Mouse (Mus musculus) neural tube, embryonic 13.5 days (tissue): ENCODE results near the gene Ermap. TPM values are rescaled to one million over a fixed set of nuclear protein-coding genes. Genes with fewer than 3 reads are reported as not detected.

Experiments
- ATAC-seq: fragments of 200-750 bp; cut with Nextera tagmentation; 2 replicates; pipeline ENCODE4 v1.8.0; 2017; ENCODE audit warnings: low read depth, mild to moderate bottlenecking, moderate TSS enrichment, moderate library complexity
- H3K27ac ChIP-seq: fragments of 300-500 bp; sonication (generic); replicated peaks from 2 replicates; pipeline ENCODE4 v1.5.1; 2015; ENCODE audit warnings: moderate library complexity, mild to moderate bottlenecking, inconsistent platforms
- H3K27me3 ChIP-seq: fragments of 300-500 bp; sonication (generic); 2 replicates; pipeline ENCODE4 v1.6.1; 2015; ENCODE audit warnings: mild to moderate bottlenecking, inconsistent platforms
- H3K36me3 ChIP-seq: fragments of 300-500 bp; sonication (generic); 2 replicates; pipeline ENCODE4 v1.6.1; 2015; ENCODE audit warnings: mild to moderate bottlenecking, inconsistent platforms
- H3K4me1 ChIP-seq: fragments of 300-500 bp; sonication (generic); replicated peaks from 2 replicates; pipeline ENCODE4 v1.6.1; 2015; ENCODE audit warnings: inconsistent platforms
- H3K4me2 ChIP-seq: fragments of 300-500 bp; sonication (generic); 2 replicates; pipeline ENCODE4 v1.6.1; 2015; ENCODE audit warnings: inconsistent platforms, mild to moderate bottlenecking, moderate library complexity
- H3K4me3 ChIP-seq: fragments of 300-500 bp; sonication (generic); 2 replicates; pipeline ENCODE4 v1.5.1; 2015; ENCODE audit warnings: mild to moderate bottlenecking, inconsistent platforms
- H3K9ac ChIP-seq: fragments of 300-500 bp; sonication (generic); 2 replicates; pipeline ENCODE4 v1.6.1; 2015; ENCODE audit warnings: moderate library complexity, mild to moderate bottlenecking, inconsistent platforms
- H3K9me3 ChIP-seq: fragments of 300-500 bp; sonication (generic); 2 replicates; pipeline ENCODE4 v1.6.1; 2016; ENCODE audit warnings: inconsistent platforms
- WGBS: fragments of 180-500 bp; shearing (Covaris S2); methylation state at CpG from one replicate; pipeline ENCODE4 v1.1.7; 2015; 5-methylcytosine and 5-hydroxymethylcytosine counted together
- polyA plus RNA-seq: library from polyadenylated mRNA; unstranded; fragments of >200 nt; fragmentation: Nextera tagmentation; extraction: Ambion mirVana; gene quantifications from 2 replicates; pipeline ENCODE4 v1.2.1, GENCODE M21; 2015

Ermap gene
- polyA plus RNA-seq, 1 experiment from 2014 or later, result 1.5 TPM

- Histone ChIP-seq H3K27me3 (no peaks in the 10 kb centered on the region), H3K27ac (no peak overlapping the region), H3K4me1 (no peaks in the 10 kb centered on the region), H3K9me3 (no peaks in the 10 kb centered on the region), H3K36me3 (no peaks in the 10 kb centered on the region), H3K4me3 (no peak overlapping the region), H3K9ac (no peak overlapping the region), H3K4me2 (no peak overlapping the region)
- no peak for ATAC-seq
- WGBS, result 58% methylated on average over 4 of the region's 4 CpGs
These were observed 9.6 kb downstream of the Ermap start for GRCm38 (mm10) chr4:119180133-119180707.

DNA sequence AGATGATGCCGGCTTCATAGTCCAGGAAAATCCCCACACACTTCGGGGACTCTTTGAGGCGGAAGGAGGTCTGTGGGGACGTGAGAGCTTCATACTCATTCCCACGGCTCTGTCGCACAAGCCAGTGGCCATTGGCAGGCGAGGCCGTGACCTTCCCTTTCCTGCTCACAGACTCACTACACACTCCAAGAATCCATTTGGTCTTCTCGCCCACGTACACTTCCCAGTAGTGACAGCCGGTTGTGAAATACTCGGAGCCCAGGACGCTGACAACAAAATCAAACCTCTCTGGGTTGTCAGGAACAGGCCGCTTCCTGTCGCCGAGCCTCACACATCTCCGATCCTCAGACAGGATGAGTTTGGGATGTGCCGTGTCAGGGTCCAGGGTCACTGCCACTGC, 11.5 kb downstream of the Ermap start:
- Histone ChIP-seq H3K9me3 (no peaks in the 10 kb centered on the region), H3K27ac (no peak overlapping the region), H3K4me3 (no peak overlapping the region), H3K4me1 (peaks cover 5% of the 10 kb centered on the region), H3K36me3 (no peaks in the 10 kb centered on the region), H3K27me3 (no peaks in the 10 kb centered on the region), H3K9ac (no peak overlapping the region), H3K4me2 (no peak overlapping the region)
- 73% methylated on average over 18 of the region's 18 CpGs for WGBS
- no peak for ATAC-seq

GRCm38 (mm10) chr4:119177702-119178101, 12.1 kb downstream of the Ermap start:
- no peak overlapping the region for H3K27ac ChIP-seq
- H3K36me3 ChIP-seq, result no peaks in the 10 kb centered on the region
- no peak overlapping the region for H3K9ac ChIP-seq
- no peaks in the 10 kb centered on the region for H3K9me3 ChIP-seq
- no peak overlapping the region for H3K4me2 ChIP-seq
- no peaks in the 10 kb centered on the region for H3K27me3 ChIP-seq
- 79% methylated on average over 5 of the region's 5 CpGs for WGBS
- no peak overlapping the region for H3K4me3 ChIP-seq
- no peak for ATAC-seq
- peaks cover 11% of the 10 kb centered on the region for H3K4me1 ChIP-seq

GRCm38 (mm10) chr4:119173851-119174453, 15.9 kb downstream of the Ermap start, which contains the start of gene Zfp691:
Gene Zfp691 (minus strand): TSS chr4:119174195.
- Histone ChIP-seq H3K27me3 (no peaks in the 10 kb centered on the region), H3K9ac (peak within 1 kb of the TSS; percentile 86), H3K4me1 (peaks cover 27% of the 10 kb centered on the region), H3K4me2 (peak within 1 kb of the TSS; percentile 76), H3K4me3 (peak within 1 kb of the TSS; percentile 71), H3K36me3 (peaks cover 21% of the 10 kb centered on the region), H3K27ac (peak within 1 kb of the TSS; percentile 59; the same call in 1 of the 2 replicates), H3K9me3 (no peaks in the 10 kb centered on the region)
- ATAC-seq, result peak; percentile 100
- WGBS, result under 1% methylated on average over 40 of the region's 40 CpGs

- peaks cover 27% of the 10 kb centered on the region for H3K4me1 ChIP-seq
- 44% methylated on average over 18 of the region's 18 CpGs for WGBS
- peak overlapping the region; percentile 71 for H3K4me3 ChIP-seq
- H3K9me3 ChIP-seq, result no peaks in the 10 kb centered on the region
- no peaks in the 10 kb centered on the region for H3K27me3 ChIP-seq
- H3K36me3 ChIP-seq, result peaks cover 29% of the 10 kb centered on the region
- ATAC-seq, result no peak
- H3K4me2 ChIP-seq, result peak overlapping the region; percentile 76
- H3K9ac ChIP-seq, result peak overlapping the region; percentile 86
- H3K27ac ChIP-seq, result peak overlapping the region; percentile 59; the same call in 1 of the 2 replicates
These were observed 16.7 kb downstream of the Ermap start for GRCm38 (mm10) chr4:119172919-119173650.

DNA sequence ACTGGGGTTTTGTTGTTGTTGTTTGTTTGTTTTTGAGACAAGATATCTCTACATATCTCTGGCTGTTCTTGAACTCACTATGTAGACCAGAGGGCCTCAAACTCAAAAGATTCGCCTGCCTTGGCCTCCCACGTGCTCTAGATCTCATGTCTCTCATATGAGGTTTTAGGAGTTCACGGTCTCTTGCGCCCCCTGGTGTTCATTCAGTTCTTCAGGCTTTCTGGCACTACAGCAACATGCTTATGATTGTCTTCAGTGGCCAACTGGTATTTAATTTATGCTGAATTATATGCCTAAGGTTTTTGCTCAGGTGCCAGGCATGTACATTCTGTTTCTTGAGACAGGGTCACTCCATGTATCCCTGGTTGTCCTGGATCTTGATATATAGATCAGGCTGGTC, 22.1 kb downstream of the Ermap start:
- whole genome bisulfite sequencing, result 5% methylated on average over 4 of the region's 4 CpGs
- no peak overlapping the region for H3K4me3 ChIP-seq
- ATAC-seq, result no peak
- peaks cover 30% of the 10 kb centered on the region for H3K36me3 ChIP-seq
- no peaks in the 10 kb centered on the region for H3K27me3 ChIP-seq
- no peaks in the 10 kb centered on the region for H3K9me3 ChIP-seq
- no peak overlapping the region for H3K4me2 ChIP-seq
- no peak overlapping the region for H3K27ac ChIP-seq
- H3K9ac ChIP-seq, result no peak overlapping the region
- H3K4me1 ChIP-seq, result peaks cover 16% of the 10 kb centered on the region

DNA sequence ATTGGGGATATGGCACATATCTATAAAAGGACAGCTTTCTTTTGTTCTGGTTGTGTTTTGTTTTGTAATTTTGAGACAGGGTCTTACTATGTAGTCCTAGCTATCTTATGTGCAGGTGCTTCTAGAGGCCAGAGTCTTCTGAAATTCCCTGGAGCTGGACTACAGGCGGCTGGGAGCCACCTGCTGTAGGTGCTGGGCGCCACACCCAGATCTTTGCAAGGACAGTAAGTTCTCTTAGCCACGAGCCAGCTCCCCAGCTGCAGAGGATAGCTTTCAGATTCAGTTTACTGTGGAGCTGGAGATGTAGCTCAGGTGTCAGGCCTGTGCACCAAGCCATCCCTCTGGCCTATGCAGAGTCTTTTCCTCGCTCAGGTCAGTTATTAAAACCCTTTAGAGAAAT, 22.7 kb downstream of the Ermap start:
- Histone ChIP-seq H3K4me2 (no peak overlapping the region), H3K4me1 (peaks cover 10% of the 10 kb centered on the region), H3K4me3 (no peak overlapping the region), H3K9me3 (no peaks in the 10 kb centered on the region), H3K27me3 (no peaks in the 10 kb centered on the region), H3K27ac (no peak overlapping the region), H3K36me3 (peaks cover 30% of the 10 kb centered on the region), H3K9ac (no peak overlapping the region)
- ATAC-seq, result no peak
- WGBS, result 88% methylated on average over 4 of the region's 4 CpGs

DNA sequence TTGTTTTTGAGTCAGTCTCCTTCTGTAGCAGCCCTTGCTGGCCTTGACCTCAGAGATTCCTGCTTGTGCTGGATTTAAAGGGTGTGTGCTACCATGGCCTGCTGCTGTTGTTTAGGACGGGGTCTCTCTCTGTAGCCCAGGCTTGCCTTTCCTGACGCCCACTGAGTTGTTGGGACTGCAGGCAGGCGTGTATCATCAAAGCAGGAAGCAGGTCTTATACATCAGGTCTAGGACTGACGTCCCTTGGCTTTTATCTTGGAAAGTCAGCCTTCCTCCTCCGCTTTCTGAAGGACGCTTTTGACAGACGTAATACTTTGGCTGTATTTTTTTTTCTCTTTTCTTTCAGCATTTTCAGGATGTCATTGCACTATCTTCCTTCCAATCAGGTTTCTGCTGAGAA, 23.9 kb downstream of the Ermap start:
- Histone ChIP-seq H3K4me3 (no peak overlapping the region), H3K9me3 (no peaks in the 10 kb centered on the region), H3K27ac (no peak overlapping the region), H3K36me3 (peaks cover 29% of the 10 kb centered on the region), H3K9ac (no peak overlapping the region), H3K27me3 (no peaks in the 10 kb centered on the region), H3K4me2 (no peak overlapping the region), H3K4me1 (no peaks in the 10 kb centered on the region)
- WGBS, result 84% methylated on average over 7 of the region's 7 CpGs
- no peak for ATAC-seq

- Histone ChIP-seq H3K27ac (no peak overlapping the region), H3K9me3 (no peaks in the 10 kb centered on the region), H3K9ac (no peak overlapping the region), H3K4me1 (no peaks in the 10 kb centered on the region), H3K36me3 (no peaks in the 10 kb centered on the region; the same call in 1 of the 2 replicates), H3K4me2 (no peak overlapping the region), H3K27me3 (no peaks in the 10 kb centered on the region), H3K4me3 (no peak overlapping the region)
- 74% methylated on average over 4 of the region's 4 CpGs for WGBS
- no peak for ATAC-seq
These were observed 26.8 kb downstream of the Ermap start for GRCm38 (mm10) chr4:119162990-119163389.

DNA sequence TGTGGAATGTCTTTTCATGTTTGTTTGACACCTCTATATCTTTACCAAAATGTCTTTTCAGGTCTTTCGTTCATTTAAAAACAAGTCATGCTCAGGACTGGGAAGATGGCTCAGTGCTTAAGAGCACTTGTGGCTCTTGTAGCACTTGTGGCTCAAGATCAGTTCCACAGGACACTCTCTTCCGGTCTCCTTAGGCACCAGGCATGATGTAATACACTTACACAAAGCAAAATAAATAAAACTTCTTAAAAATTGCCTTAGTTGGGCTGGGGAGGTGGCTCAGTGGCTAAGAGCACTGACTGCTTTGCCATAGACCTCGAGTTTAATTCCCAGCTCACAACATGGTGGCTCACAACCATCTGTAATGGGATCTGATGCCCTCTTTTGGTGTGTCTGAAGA, 28.5 kb downstream of the Ermap start:
- H3K36me3 ChIP-seq, result no peaks in the 10 kb centered on the region
- no peaks in the 10 kb centered on the region for H3K9me3 ChIP-seq
- H3K27ac ChIP-seq, result no peak overlapping the region
- no peak overlapping the region for H3K4me2 ChIP-seq
- no peak for ATAC-seq
- H3K27me3 ChIP-seq, result no peaks in the 10 kb centered on the region
- no peak overlapping the region for H3K9ac ChIP-seq
- no peak overlapping the region for H3K4me3 ChIP-seq
- 78% methylated on average over 3 of the region's 3 CpGs for WGBS
- no peaks in the 10 kb centered on the region for H3K4me1 ChIP-seq

GRCm38 (mm10) chr4:119157891-119158290, 31.9 kb downstream of the Ermap start:
- no peak overlapping the region for H3K27ac ChIP-seq
- H3K9ac ChIP-seq, result no peak overlapping the region
- H3K4me3 ChIP-seq, result no peak overlapping the region
- H3K27me3 ChIP-seq, result no peaks in the 10 kb centered on the region
- no peak overlapping the region for H3K4me2 ChIP-seq
- H3K9me3 ChIP-seq, result no peaks in the 10 kb centered on the region
- ATAC-seq, result no peak
- no peaks in the 10 kb centered on the region for H3K4me1 ChIP-seq
- WGBS, result 84% methylated on average over 5 of the region's 5 CpGs
- H3K36me3 ChIP-seq, result no peaks in the 10 kb centered on the region

- ATAC-seq, result no peak
These were observed 32.6 kb downstream of the Ermap start for GRCm38 (mm10) chr4:119157186-119157585.

More at GRCm38 (mm10) chr4:119157186-119157585, 32.6 kb downstream of the Ermap start:
- no peaks in the 10 kb centered on the region for H3K9me3 ChIP-seq
- no peaks in the 10 kb centered on the region for H3K4me1 ChIP-seq
- no peak overlapping the region for H3K27ac ChIP-seq
- H3K9ac ChIP-seq, result no peak overlapping the region
- no peaks in the 10 kb centered on the region for H3K27me3 ChIP-seq
- H3K4me2 ChIP-seq, result no peak overlapping the region
- 39% methylated on average over 2 of the region's 2 CpGs for WGBS
- no peak overlapping the region for H3K4me3 ChIP-seq
- H3K36me3 ChIP-seq, result no peaks in the 10 kb centered on the region
